Mouse (Mus musculus): ENCODE data around the gene Rnf152. TPM values are rescaled to one million over a fixed set of nuclear protein-coding genes. Genes with fewer than 3 reads are reported as not detected.

Rnf152 gene
- polyA plus RNA-seq, 1 experiment from 2014 or later: 0.08 TPM

DNA sequence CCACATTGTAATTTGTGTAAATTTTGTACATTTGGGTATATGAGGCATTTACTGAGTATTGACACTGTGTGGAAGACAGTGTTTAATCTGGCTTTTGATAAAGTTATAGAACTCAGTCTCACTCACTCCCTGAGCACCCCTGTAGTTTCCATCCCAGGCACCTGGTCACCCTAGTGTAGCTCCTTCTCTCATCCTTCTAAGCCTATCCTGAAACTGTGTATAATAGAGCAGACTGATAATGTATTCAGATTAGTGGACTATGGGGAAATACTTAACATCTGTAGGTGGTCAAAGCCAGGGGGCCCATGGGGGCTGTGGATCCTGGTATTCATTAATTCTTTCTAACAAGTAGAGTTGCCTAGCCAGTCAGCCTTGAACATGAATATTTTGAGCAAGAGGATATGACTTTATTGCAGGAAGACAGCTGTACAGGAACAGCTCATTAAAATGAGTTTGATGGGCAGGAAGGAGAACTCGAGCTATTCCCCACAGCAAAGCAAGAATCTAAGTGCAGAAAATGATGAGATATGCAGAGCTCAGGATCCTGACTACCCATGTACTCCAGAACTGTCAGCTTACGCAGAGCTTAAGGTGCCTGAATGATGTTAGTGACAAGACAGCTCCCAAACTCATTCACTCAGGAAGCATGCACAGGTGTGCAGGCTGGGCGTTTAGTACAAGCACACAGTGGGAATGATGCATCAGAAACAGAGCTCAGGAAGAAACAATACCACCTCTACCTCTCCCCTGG, 93.1 kb downstream of the Rnf152 start:
- no peak overlapping the region for H3K9ac ChIP-seq
- H3K27me3 ChIP-seq: no peaks in the 10 kb centered on the region
- no peaks in the 10 kb centered on the region for H3K9me3 ChIP-seq (replicated peaks)
- no peak overlapping the region for H3K4me3 ChIP-seq (replicated peaks)
- no peak overlapping the region for H3K27ac ChIP-seq (replicated peaks)
- H3K4me2 ChIP-seq: no peak overlapping the region
- no peaks in the 10 kb centered on the region for H3K36me3 ChIP-seq (replicated peaks)
- 35% methylated on average over 3 of the region's 3 CpGs for WGBS (ENCODE audit: insufficient replicate concordance)
- no peak for ATAC-seq (ENCODE audit: insufficient read depth)
- no peaks in the 10 kb centered on the region for H3K4me1 ChIP-seq (replicated peaks)

DNA sequence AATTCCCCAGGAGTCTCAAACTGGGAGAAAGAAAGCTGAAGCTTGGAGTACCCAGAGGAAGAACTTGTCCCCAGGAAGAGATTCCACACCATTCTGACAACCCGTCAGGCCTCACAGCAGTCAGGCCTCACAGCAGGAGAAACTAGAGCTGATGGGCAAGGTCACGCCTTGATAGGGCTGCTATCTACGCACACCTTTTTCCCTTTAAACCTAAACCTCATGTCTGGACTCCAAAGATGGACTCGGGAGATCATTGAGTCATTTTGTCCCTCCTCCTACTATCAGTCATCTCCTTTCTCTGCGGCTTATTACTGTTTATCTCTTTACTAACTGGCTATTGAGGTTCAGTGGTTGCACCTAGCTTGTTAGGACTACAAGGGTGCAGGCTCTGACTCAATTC, 96.3 kb downstream of the Rnf152 start:
- no peak overlapping the region for H3K4me3 ChIP-seq (replicated peaks)
- no peak for ATAC-seq (ENCODE audit: insufficient read depth)
- no peak overlapping the region for H3K9ac ChIP-seq
- H3K27me3 ChIP-seq: no peaks in the 10 kb centered on the region
- no peaks in the 10 kb centered on the region for H3K9me3 ChIP-seq (replicated peaks)
- no peak overlapping the region for H3K4me2 ChIP-seq
- no peaks in the 10 kb centered on the region for H3K36me3 ChIP-seq (replicated peaks)
- no peak overlapping the region for H3K27ac ChIP-seq (replicated peaks)
- 35% methylated on average over 5 of the region's 5 CpGs for WGBS (ENCODE audit: insufficient replicate concordance)
- no peaks in the 10 kb centered on the region for H3K4me1 ChIP-seq (replicated peaks)

DNA sequence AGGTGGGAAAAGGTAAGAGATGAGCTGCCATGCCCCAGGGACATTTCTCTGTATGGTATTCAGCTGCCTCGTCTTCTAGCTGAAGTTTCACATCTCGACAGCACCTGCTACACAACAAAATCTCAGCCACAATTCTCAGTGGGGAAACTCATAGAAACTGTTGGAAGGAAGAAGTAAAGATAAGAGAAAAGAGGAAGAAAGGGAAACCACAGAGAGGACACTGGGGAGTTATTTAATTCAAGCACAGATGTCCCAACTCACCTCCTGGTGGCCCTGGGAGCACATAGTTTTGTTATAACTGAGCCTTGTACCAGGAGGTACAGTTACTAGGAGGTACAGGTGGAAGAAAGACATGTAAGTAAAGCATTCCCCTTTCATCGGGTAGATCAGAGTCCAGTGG, 99.3 kb downstream of the Rnf152 start:
- ATAC-seq (ENCODE audit: insufficient read depth): no peak
- H3K4me3 ChIP-seq (replicated peaks): no peak overlapping the region
- H3K9ac ChIP-seq: no peak overlapping the region
- H3K27ac ChIP-seq (replicated peaks): no peak overlapping the region
- H3K4me2 ChIP-seq: no peak overlapping the region
- H3K27me3 ChIP-seq: no peaks in the 10 kb centered on the region
- H3K36me3 ChIP-seq (replicated peaks): no peaks in the 10 kb centered on the region
- no peaks in the 10 kb centered on the region for H3K4me1 ChIP-seq (replicated peaks)
- WGBS (ENCODE audit: insufficient replicate concordance): 30% methylated on average over 3 of the region's 3 CpGs
- no peaks in the 10 kb centered on the region for H3K9me3 ChIP-seq (replicated peaks)

DNA sequence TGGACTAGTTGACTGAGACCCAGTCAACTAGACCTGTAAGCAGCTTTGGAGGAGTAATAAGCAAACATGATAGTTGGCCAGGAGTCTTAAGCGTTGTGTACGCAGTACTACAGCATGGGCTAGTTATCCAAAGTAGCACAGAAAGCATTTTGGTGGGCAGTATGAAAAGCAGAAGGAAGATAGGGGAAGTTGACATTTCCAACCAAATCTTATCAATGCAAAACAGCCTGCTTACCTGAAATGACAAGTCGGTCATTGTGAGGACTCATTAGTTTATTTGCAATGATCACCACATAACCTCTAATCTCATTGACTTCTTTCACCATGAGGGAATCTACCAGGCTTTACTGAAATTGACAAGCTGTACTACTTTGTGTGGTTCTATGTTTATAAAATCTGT, 107.3 kb downstream of the Rnf152 start:
- ATAC-seq (ENCODE audit: insufficient read depth): no peak
- Histone ChIP-seq H3K27ac (replicated peaks) (no peak overlapping the region), H3K36me3 (replicated peaks) (no peaks in the 10 kb centered on the region), H3K4me1 (replicated peaks) (no peaks in the 10 kb centered on the region), H3K4me2 (no peak overlapping the region), H3K9ac (no peak overlapping the region), H3K4me3 (replicated peaks) (no peak overlapping the region), H3K9me3 (replicated peaks) (no peaks in the 10 kb centered on the region), H3K27me3 (no peaks in the 10 kb centered on the region)
- WGBS (ENCODE audit: insufficient replicate concordance): 42% methylated on average over 3 of the region's 3 CpGs

DNA sequence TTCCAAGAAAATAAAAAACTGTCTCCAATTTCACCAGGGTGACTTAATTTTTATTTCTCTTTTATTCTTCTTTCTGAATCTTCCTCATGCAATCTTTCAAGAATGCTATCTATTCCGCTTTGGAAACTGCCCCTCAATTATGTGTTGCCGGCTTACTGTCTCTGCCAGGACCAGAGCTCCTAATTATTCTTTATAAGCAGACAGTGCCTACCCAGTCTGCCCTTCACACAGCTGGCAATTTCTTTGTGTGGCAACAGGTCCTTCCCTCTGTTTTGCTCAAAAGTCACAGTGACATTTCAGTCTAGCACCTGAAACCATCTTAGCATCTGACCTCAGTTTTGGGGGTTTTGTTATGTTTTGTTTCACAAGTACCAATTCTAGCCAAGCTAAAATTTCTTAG, 109.9 kb downstream of the Rnf152 start:
- no peaks in the 10 kb centered on the region for H3K9me3 ChIP-seq (replicated peaks)
- 58% methylated on average over 2 of the region's 2 CpGs for WGBS (ENCODE audit: insufficient replicate concordance)
- no peaks in the 10 kb centered on the region for H3K27me3 ChIP-seq
- no peak for ATAC-seq (ENCODE audit: insufficient read depth)
- no peak overlapping the region for H3K27ac ChIP-seq (replicated peaks)
- no peaks in the 10 kb centered on the region for H3K36me3 ChIP-seq (replicated peaks)
- no peak overlapping the region for H3K4me2 ChIP-seq
- H3K9ac ChIP-seq: no peak overlapping the region
- no peak overlapping the region for H3K4me3 ChIP-seq (replicated peaks)
- H3K4me1 ChIP-seq (replicated peaks): no peaks in the 10 kb centered on the region

DNA sequence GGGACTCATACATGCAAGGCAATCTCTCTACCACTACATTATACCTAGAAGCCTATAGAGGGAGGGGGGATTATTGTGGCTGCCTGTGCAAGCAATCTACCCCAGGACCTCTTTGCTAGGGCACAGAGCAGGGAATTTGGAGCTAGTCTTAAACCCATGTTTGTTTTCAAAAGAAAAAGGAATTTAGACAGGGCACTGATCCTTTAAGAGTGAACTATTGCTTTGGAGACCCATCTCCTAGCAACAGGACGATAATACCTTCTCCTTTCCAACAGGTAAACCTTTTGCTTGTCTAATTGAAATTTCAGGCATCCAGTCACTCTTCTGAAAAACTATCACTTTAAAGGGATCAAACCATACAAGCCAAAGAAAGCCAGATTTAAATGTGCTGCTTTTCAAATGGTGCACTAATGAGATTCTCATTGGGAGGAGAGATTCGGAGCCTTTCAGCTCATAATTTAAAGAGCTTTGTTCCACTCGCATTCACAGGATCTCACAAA, 110.4 kb downstream of the Rnf152 start:
- H3K36me3 ChIP-seq (replicated peaks): no peaks in the 10 kb centered on the region
- H3K4me2 ChIP-seq: no peak overlapping the region
- H3K4me3 ChIP-seq (replicated peaks): no peak overlapping the region
- no peak overlapping the region for H3K9ac ChIP-seq
- no peak overlapping the region for H3K27ac ChIP-seq (replicated peaks)
- no peaks in the 10 kb centered on the region for H3K4me1 ChIP-seq (replicated peaks)
- no peaks in the 10 kb centered on the region for H3K27me3 ChIP-seq
- no peak for ATAC-seq (ENCODE audit: insufficient read depth)
- H3K9me3 ChIP-seq (replicated peaks): no peaks in the 10 kb centered on the region
- WGBS (ENCODE audit: insufficient replicate concordance): 64% methylated on average over 3 of the region's 3 CpGs

DNA sequence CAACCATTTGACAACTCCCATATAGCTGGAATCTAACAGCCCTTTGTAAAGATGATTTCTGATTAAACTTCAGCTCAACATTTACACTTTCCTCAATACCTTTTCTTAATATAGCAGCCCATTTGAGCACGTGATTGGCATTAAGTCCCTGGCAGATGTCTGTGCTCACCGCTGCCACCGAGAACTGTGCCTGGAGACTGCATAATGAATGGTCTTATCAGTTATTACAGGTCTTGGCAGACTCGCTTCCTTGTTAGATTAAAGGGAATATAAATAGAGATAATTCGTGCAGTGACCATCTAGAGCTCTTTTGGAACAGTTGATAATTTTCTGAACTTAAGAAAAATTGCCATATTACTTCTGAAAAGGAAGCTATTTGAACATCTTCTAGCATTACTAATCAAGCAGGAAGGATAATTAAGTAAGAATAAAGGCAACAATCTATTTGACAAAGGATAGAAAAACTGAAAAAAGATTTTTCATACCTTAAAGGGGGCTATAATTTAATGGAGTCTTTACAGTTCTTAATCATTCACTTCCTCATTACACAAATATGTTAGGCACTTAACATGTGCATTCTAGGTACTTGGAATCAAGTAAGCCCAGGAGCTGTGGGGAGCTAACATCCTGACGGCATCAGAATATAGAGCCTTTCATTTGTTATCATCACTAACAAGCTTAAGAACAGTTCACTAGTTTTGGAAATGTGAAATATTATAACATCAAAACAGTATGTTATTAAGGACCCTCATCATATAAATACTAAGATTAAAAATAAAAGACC, 113.0 kb downstream of the Rnf152 start:
- WGBS (ENCODE audit: insufficient replicate concordance): 25% methylated on average over 6 of the region's 6 CpGs
- Histone ChIP-seq H3K4me1 (replicated peaks) (no peaks in the 10 kb centered on the region), H3K4me2 (no peak overlapping the region), H3K27ac (replicated peaks) (no peak overlapping the region), H3K36me3 (replicated peaks) (no peaks in the 10 kb centered on the region), H3K27me3 (no peaks in the 10 kb centered on the region), H3K9me3 (replicated peaks) (no peaks in the 10 kb centered on the region), H3K9ac (no peak overlapping the region), H3K4me3 (replicated peaks) (no peak overlapping the region)
- no peak for ATAC-seq (ENCODE audit: insufficient read depth)

DNA sequence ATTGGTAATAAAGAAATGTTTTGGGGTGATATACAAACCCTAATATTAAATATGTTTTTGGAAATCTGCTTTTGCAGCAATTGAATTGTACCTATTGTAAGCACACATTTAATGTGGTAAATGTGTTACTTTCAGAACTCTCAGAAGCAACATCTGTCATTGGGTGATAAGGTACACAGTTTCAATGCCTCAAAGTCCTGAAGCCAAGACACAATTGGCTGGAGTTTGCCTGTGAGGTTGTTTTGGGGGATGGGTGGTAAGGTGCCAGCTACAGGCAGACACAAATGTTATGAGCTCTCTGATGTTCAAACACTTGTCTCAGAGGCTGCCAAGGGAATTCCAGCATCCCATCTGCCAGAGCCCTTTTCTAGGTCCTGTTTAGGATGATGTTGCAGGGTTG, 116.3 kb downstream of the Rnf152 start:
- H3K9me3 ChIP-seq (replicated peaks): no peaks in the 10 kb centered on the region
- no peaks in the 10 kb centered on the region for H3K36me3 ChIP-seq (replicated peaks)
- no peak overlapping the region for H3K4me3 ChIP-seq (replicated peaks)
- H3K4me1 ChIP-seq (replicated peaks): no peaks in the 10 kb centered on the region
- no peak overlapping the region for H3K27ac ChIP-seq (replicated peaks)
- no peak for ATAC-seq (ENCODE audit: insufficient read depth)
- no peak overlapping the region for H3K9ac ChIP-seq
- H3K4me2 ChIP-seq: no peak overlapping the region
- H3K27me3 ChIP-seq: no peaks in the 10 kb centered on the region

Data from liver, embryonic 15.5 days (tissue).